Mouse (Mus musculus): ENCODE data around the gene Gm26938.

Gm26938 gene

GRCm38 (mm10) chr5:139818056-139818455 is 8.2 kb downstream of the Gm26938 start:
- in situ Hi-C loops (cut with MboI; ENCODE audit: unreplicated experiment in 2 of 2): loop anchor here in 1 of 2 experiments (5.0 kb wide), 1 partner anchor 41 kb away; the partner anchor contains the start of gene Ints1

- in situ Hi-C loops (cut with MboI; ENCODE audit: unreplicated experiment in 2 of 2): loop anchor here in 1 of 2 experiments (5.0 kb wide), 1 partner anchor 40 kb away; the partner anchor contains the start of gene Ints1
Measured at GRCm38 (mm10) chr5:139817292-139817691, 8.9 kb downstream of the Gm26938 start.

- in situ Hi-C loops (cut with MboI; ENCODE audit: unreplicated experiment in 2 of 2): loop anchor here in 1 of 2 experiments (5.0 kb wide), 1 partner anchor 39 kb away; the partner anchor contains the start of gene Ints1
Measured at GRCm38 (mm10) chr5:139816445-139816844, 9.8 kb downstream of the Gm26938 start.

GRCm38 (mm10) chr5:139815964-139816363 is 10.2 kb downstream of the Gm26938 start:
- in situ Hi-C loops (cut with MboI; ENCODE audit: unreplicated experiment in 2 of 2): loop anchor here in 1 of 2 experiments (5.0 kb wide), 1 partner anchor 39 kb away; the partner anchor contains the start of gene Ints1

- in situ Hi-C loops (cut with MboI; ENCODE audit: unreplicated experiment in 2 of 2): loop anchor here in 1 of 2 experiments (5.0 kb wide), 1 partner anchor 92 kb away; no protein-coding TSS in a partner anchor
Measured at GRCm38 (mm10) chr5:139813963-139814381, 12.2 kb downstream of the Gm26938 start.

GRCm38 (mm10) chr5:139813126-139813490 is 13.1 kb downstream of the Gm26938 start:
- in situ Hi-C loops (cut with MboI; ENCODE audit: unreplicated experiment in 2 of 2): loop anchor here in 1 of 2 experiments (5.0 kb wide), 1 partner anchor 91 kb away; no protein-coding TSS in a partner anchor

GRCm38 (mm10) chr5:139812398-139813125 is 13.6 kb downstream of the Gm26938 start:
- in situ Hi-C loops (cut with MboI; ENCODE audit: unreplicated experiment in 2 of 2): loop anchor here in 1 of 2 experiments (5.0 kb wide), 1 partner anchor 90 kb away; no protein-coding TSS in a partner anchor

GRCm38 (mm10) chr5:139811677-139812397 is 14.4 kb downstream of the Gm26938 start:
- in situ Hi-C loops (cut with MboI; ENCODE audit: unreplicated experiment in 2 of 2): loop anchor here in 1 of 2 experiments (5.0 kb wide), 1 partner anchor 90 kb away; no protein-coding TSS in a partner anchor

GRCm38 (mm10) chr5:139809397-139809796 is 16.8 kb downstream of the Gm26938 start:
- in situ Hi-C loops (cut with MboI; ENCODE audit: unreplicated experiment in 2 of 2): no loop called here

- in situ Hi-C loops (cut with MboI; ENCODE audit: unreplicated experiment in 2 of 2): no loop called here
Measured at GRCm38 (mm10) chr5:139805924-139806323, 20.3 kb downstream of the Gm26938 start.

GRCm38 (mm10) chr5:139804573-139805111 is 21.6 kb downstream of the Gm26938 start:
- in situ Hi-C loops (cut with MboI; ENCODE audit: unreplicated experiment in 2 of 2): no loop called here

- in situ Hi-C loops (cut with MboI; ENCODE audit: unreplicated experiment in 2 of 2): no loop called here
Measured at GRCm38 (mm10) chr5:139804107-139804551, 22.1 kb downstream of the Gm26938 start.

GRCm38 (mm10) chr5:139803601-139804102 is 22.6 kb downstream of the Gm26938 start:
- in situ Hi-C loops (cut with MboI; ENCODE audit: unreplicated experiment in 2 of 2): no loop called here

- in situ Hi-C loops (cut with MboI; ENCODE audit: unreplicated experiment in 2 of 2): no loop called here
Measured at GRCm38 (mm10) chr5:139803165-139803564, 23.0 kb downstream of the Gm26938 start.

- in situ Hi-C loops (cut with MboI; ENCODE audit: unreplicated experiment in 2 of 2): no loop called here
Measured at GRCm38 (mm10) chr5:139801880-139802279, 24.3 kb downstream of the Gm26938 start.

- in situ Hi-C loops (cut with MboI; ENCODE audit: unreplicated experiment in 2 of 2): no loop called here
Measured at GRCm38 (mm10) chr5:139801231-139801630, 25.0 kb downstream of the Gm26938 start.

- in situ Hi-C loops (cut with MboI; ENCODE audit: unreplicated experiment in 2 of 2): loop anchor here in 1 of 2 experiments (25.0 kb wide), 1 partner anchor 1638 kb away; the partner anchor contains the start of genes Ap4m1, Cops6, Mcm7 and Zfp113
Measured at GRCm38 (mm10) chr5:139799801-139800590, 26.2 kb downstream of the Gm26938 start.

- in situ Hi-C loops (cut with MboI; ENCODE audit: unreplicated experiment in 2 of 2): loop anchor here in 1 of 2 experiments (25.0 kb wide), 1 partner anchor 1637 kb away; the partner anchor contains the start of genes Ap4m1, Cops6, Mcm7 and Zfp113
Measured at GRCm38 (mm10) chr5:139799041-139799440, 27.2 kb downstream of the Gm26938 start.

- in situ Hi-C loops (cut with MboI; ENCODE audit: unreplicated experiment in 2 of 2): loop anchor here in 1 of 2 experiments (25.0 kb wide), 1 partner anchor 1636 kb away; the partner anchor contains the start of genes Ap4m1, Cops6, Mcm7 and Zfp113
Measured at GRCm38 (mm10) chr5:139798168-139798900, 27.9 kb downstream of the Gm26938 start.
